Comparison of ENCODE assay signal across 8 mouse cellular contexts in the genomic region with DNA sequence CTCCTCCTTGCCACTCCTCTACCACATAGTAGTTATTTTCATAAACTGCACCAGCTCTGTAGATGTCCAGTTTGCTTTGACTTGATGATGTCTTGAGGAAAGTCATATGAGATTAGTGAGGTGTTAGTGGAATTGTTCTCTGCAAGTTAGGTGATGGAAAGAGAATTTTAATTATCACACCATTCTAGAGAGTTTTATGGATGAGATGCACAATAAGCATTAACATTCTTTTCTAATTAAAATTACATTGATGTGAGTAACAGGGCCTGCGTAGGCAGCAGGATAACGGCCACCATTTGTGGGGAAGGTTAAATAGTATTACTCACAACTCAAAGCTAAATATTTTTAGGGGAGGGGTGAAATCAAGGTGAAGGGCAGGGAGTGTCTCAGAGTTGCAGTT.
"Had no signal": no experiment of that assay in that cellular context is flagged by ENCODE, and none has a peak within 500 bp of the region (broad histone marks: within the 10 kb centered on the region; RNA-seq: fewer than 3 reads in every experiment).

No protein-coding gene starts in this region.

- DNase-seq: liver, postnatal 0 days; lung, adult 2 months; lung, postnatal 14 days; lung, postnatal 36 days; right cerebral cortex, postnatal 14 days; thymus, adult 18-20 months; thymus, postnatal 14 days; thymus, postnatal 36 days had no signal
